Mouse (Mus musculus): ENCODE results near the gene Gm28048. TPM values are rescaled to one million over a fixed set of nuclear protein-coding genes. Genes with fewer than 3 reads are reported as not detected.

The Gm28048 gene
- total RNA-seq, 2 experiments from 2014 or later, result 1.7 to 2.3 TPM

- DNase-seq (ENCODE audit: low spot score), result peak; percentile 24
Measured at GRCm38 (mm10) chr11:22860335-22861227, 121.3 kb downstream of the Gm28048 start, which contains the start of gene B3gnt2. B3gnt2 (minus strand) TSS chr11:22860961.

- DNase-seq (ENCODE audit: low spot score), result peak; percentile 85
Measured at GRCm38 (mm10) chr11:22859633-22860334, 122.1 kb downstream of the Gm28048 start.

- DNase-seq (ENCODE audit: low spot score), result peak; percentile 24
Measured at GRCm38 (mm10) chr11:22859301-22859632, 122.6 kb downstream of the Gm28048 start.

- no peak for DNase-seq (ENCODE audit: low spot score)
Measured at GRCm38 (mm10) chr11:22858441-22859300, 123.2 kb downstream of the Gm28048 start.

- no peak for DNase-seq (ENCODE audit: low spot score)
Measured at GRCm38 (mm10) chr11:22857705-22858440, 124.0 kb downstream of the Gm28048 start.

- DNase-seq (ENCODE audit: low spot score), result no peak
Measured at GRCm38 (mm10) chr11:22857106-22857704, 124.7 kb downstream of the Gm28048 start.

- DNase-seq (ENCODE audit: low spot score), result no peak
Measured at GRCm38 (mm10) chr11:22856371-22856965, 125.4 kb downstream of the Gm28048 start.

- DNase-seq (ENCODE audit: low spot score), result no peak
Measured at GRCm38 (mm10) chr11:22854571-22854970, 127.3 kb downstream of the Gm28048 start.

- DNase-seq (ENCODE audit: low spot score), result no peak
Measured at GRCm38 (mm10) chr11:22853477-22854157, 128.3 kb downstream of the Gm28048 start.

- no peak for DNase-seq (ENCODE audit: low spot score)
Measured at GRCm38 (mm10) chr11:22852510-22852909, 129.4 kb downstream of the Gm28048 start.

- no peak for DNase-seq (ENCODE audit: low spot score)
Measured at GRCm38 (mm10) chr11:22851416-22851815, 130.5 kb downstream of the Gm28048 start.

GRCm38 (mm10) chr11:22850077-22850476 is 131.8 kb downstream of the Gm28048 start:
- no peak for DNase-seq (ENCODE audit: low spot score)

GRCm38 (mm10) chr11:22848649-22849195 is 133.2 kb downstream of the Gm28048 start:
- no peak for DNase-seq (ENCODE audit: low spot score)

- DNase-seq (ENCODE audit: low spot score), result peak; percentile 75
Measured at GRCm38 (mm10) chr11:22847732-22848648, 133.9 kb downstream of the Gm28048 start.

- no peak for DNase-seq (ENCODE audit: low spot score)
Measured at GRCm38 (mm10) chr11:22846960-22847731, 134.7 kb downstream of the Gm28048 start.

GRCm38 (mm10) chr11:22846093-22846835 is 135.6 kb downstream of the Gm28048 start:
- DNase-seq (ENCODE audit: low spot score), result no peak

Measured in gastrocnemius, adult 18-20 months (tissue).